Mouse (Mus musculus) lung, postnatal 36 days (tissue): Measurements from ENCODE around the gene Wtip.
"Not testable (repeated sequence)": the region's sequence is repeated elsewhere in the genome, so short reads cannot be mapped to it uniquely, and the experiment has no call there.

Experiments
- DNase-seq: peaks from one replicate; pipeline ENCODE4 v3.0.0; 2022; ENCODE audit warnings: mixed read lengths

The Wtip gene

GRCm38 (mm10) chr7:34116601-34117000, 16.5 kb downstream of the Wtip start:
- DNase-seq: no peak

GRCm38 (mm10) chr7:34109190-34109589, 23.9 kb downstream of the Wtip start:
- DNase-seq: no peak

DNA sequence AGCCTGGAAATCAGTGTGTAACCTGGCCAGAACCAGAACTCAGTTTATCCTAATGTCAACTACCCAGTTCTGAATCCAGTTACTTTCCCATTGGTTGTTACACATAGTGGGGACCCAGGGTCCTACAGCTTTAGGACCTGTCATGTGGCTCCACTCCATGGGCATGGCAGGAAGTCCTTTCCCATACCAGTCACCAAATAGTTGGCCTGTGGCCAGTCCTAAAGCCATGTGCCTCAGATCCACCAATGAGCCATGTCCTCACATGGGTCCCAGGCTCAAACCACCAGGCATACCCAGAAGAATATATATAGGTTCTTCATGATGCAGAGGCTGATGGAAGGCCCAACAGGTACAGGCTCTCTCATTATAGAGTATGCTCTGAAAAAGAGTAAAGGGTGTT, 31.8 kb downstream of the Wtip start:
- no peak for DNase-seq

- no peak for DNase-seq
Observed at GRCm38 (mm10) chr7:34100002-34100401, 33.1 kb downstream of the Wtip start.

DNA sequence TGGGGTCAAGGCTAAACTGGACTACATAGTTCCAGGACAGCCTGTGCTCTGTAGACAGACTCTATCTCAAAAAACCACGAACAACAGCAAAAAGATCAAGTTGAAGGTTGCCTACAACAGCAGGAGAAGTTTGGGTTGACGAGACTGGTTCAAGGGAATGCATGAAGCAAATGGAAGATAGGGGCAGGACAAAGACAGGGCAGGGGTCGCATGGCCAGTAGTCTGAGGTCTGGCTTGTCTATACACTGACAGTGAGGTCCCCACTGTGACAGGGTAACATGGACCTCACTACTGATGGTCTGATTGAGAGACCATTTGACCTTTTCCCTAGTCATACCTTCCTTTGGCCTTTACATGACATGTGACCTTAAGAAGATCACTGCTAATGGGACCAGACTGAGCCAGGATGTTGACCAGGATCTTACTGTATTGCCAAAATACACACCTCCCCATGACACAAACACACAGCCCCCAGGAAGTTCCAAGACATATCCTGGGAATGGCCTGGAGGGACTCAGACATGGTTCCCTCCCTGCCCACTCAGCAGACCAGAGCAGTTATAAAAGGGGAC, 38.1 kb downstream of the Wtip start, which contains the start of gene Scgb1b30:
Gene Scgb1b30 (plus strand): TSS at position 521 of the 571 bp plus-strand sequence.
- DNase-seq: no peak

DNA sequence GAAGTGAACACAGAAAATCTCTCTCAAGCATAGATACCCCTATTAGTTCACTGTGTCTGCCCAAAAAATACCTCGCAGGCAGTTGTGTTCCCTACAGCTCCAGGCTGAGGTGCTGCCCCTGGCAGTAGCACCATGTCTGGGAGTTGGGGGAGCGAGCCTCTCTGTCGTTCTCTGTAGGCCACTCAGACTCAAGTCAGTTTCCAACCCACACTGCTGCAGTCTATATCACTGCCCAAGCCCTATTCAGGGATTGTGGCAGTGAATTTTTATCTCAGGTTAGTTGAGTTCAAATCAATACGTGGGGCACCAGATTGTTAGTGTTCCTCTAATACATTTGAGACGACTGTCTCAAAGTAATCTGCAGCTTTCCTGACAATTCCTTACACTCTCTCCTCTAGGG, 64.9 kb downstream of the Wtip start:
- DNase-seq: not testable (repeated sequence)
